Mouse (Mus musculus) spleen, adult 2 months (tissue): ENCODE measurements at regions not wholly inside any gene's neighbourhood (a gene's known extent, or its start where the extent isn't known, plus 50 kb on each side); places are given as distances from the start of the nearest gene placed in this dataset.

Experiments used
- CTCF ChIP-seq: fragments of 200-500 bp; IDR thresholded peaks from 2 replicates; pipeline ENCODE4 v1.5.1; 2011; ENCODE audit warnings: mild to moderate bottlenecking, inconsistent platforms; ENCODE audit not compliant: insufficient read depth, insufficient read length, insufficient replicate concordance; ENCODE audit errors: extremely low read depth
- POLR2A ChIP-seq: fragments of 200-500 bp; IDR thresholded peaks from 2 replicates; pipeline ENCODE4 v1.6.1; 2011; ENCODE audit warnings: low read depth, low read length, inconsistent platforms

DNA sequence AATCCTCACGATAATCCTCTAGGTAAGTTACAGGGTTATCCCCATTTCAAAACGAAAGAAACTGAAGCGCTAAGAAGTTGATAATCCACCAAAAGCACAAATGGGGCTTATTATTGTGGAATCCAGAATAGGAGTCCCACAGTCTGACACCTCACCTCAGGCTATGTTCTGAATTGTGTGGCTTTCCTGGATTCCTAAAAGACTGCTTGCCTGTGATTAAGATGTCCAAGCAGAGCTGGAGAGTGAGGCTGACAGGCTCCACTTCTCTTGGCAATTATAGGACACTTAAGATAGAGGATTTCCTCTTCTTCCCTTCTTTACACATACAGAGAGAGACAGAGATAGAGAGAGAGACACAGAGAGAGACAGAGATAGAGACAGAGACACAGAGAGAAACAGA, 515.7 kb upstream of the Mctp2 start:
- TF ChIP-seq POLR2A (no peak), CTCF (no peak)
